Mouse (Mus musculus): Measurements from ENCODE around the gene Klra17.
"Not testable (repeated sequence)": the region's sequence is repeated elsewhere in the genome, so short reads cannot be mapped to it uniquely, and the experiment has no call there.

- not testable (repeated sequence) for TF ChIP-seq CTCF, EP300 (IDR thresholded peaks at IDR 0.05)
Observed at GRCm38 (mm10) chr6:129862349-129862748, 14.1 kb downstream of the Klra17 start, which contains the start of gene Gm17631.

All from lung, postnatal 0 days (tissue).